Mouse (Mus musculus) kidney, embryonic 15.5 days (tissue): ENCODE measurements around the gene Dse. TPM values are rescaled to one million over a fixed set of nuclear protein-coding genes. Genes with fewer than 3 reads are reported as not detected.
"Not testable (repeated sequence)": the region's sequence is repeated elsewhere in the genome, so short reads cannot be mapped to it uniquely, and the experiment has no call there.

Experiments
- ATAC-seq: fragments of 200-750 bp; cut with Nextera tagmentation; replicated peaks from 2 replicates; pipeline ENCODE4 v1.8.0; 2017; ENCODE audit warnings: moderate TSS enrichment; ENCODE audit not compliant: low FRiP score
- H3K27ac ChIP-seq: fragments of 300-500 bp; sonication (generic); 2 replicates; pipeline ENCODE4 v1.5.1; 2015; ENCODE audit warnings: mild to moderate bottlenecking, inconsistent platforms
- H3K27me3 ChIP-seq: fragments of 300-500 bp; sonication (generic); 2 replicates; pipeline ENCODE4 v1.6.1; 2015; ENCODE audit warnings: inconsistent platforms
- H3K36me3 ChIP-seq: fragments of 300-500 bp; sonication (generic); 2 replicates; pipeline ENCODE4 v1.6.1; 2015; ENCODE audit warnings: inconsistent platforms
- H3K4me1 ChIP-seq: fragments of 300-500 bp; sonication (generic); 2 replicates; pipeline ENCODE4 v1.6.1; 2015; ENCODE audit warnings: inconsistent platforms
- H3K4me2 ChIP-seq: fragments of 300-500 bp; sonication (generic); 2 replicates; pipeline ENCODE4 v1.6.1; 2015; ENCODE audit warnings: moderate library complexity, mild to moderate bottlenecking, inconsistent platforms
- H3K4me3 ChIP-seq: fragments of 300-500 bp; sonication (generic); replicated peaks from 2 replicates; pipeline ENCODE4 v1.5.1; 2015; ENCODE audit warnings: mild to moderate bottlenecking, inconsistent platforms
- H3K9ac ChIP-seq: fragments of 300-500 bp; sonication (generic); 2 replicates; pipeline ENCODE4 v1.6.1; 2015; ENCODE audit warnings: mild to moderate bottlenecking, inconsistent platforms
- H3K9me3 ChIP-seq: fragments of 300-500 bp; sonication (generic); replicated peaks from 2 replicates; pipeline ENCODE4 v1.6.1; 2016; ENCODE audit warnings: inconsistent platforms
- WGBS: fragments of 180-500 bp; shearing (Covaris S2); methylation state at CpG from one replicate; pipeline ENCODE4 v1.1.7; 2015; ENCODE audit warnings: mixed read lengths; 5-methylcytosine and 5-hydroxymethylcytosine counted together
- polyA plus RNA-seq: library from polyadenylated mRNA; unstranded; fragments of >200 nt; fragmentation: Nextera tagmentation; extraction: Ambion mirVana; gene quantifications from 2 replicates; pipeline ENCODE4 v1.2.1, GENCODE M21; 2015

Gene Dse
- 22.2 and 23.5 TPM in 2 replicates for polyA plus RNA-seq

DNA sequence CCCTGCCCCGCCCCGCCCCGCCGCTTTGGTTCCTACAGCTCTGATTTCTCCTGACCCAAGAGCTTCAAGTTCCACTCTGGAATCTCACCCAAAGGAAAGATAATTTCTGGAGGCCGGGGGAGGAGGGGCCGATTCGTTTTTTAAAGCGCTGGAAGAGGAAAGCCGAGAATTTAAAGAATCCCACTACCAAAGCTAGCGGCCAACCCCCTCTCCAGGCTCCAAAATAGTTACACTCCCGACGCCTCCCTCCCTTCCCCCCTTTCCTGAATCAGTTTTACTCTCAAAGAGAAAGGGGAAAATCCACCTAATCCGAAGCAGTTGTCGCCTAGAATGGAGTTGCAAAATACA lies at the start of gene Dse:
Dse (minus strand) TSS at position 213 of the 348 bp plus-strand sequence.
- H3K4me3 ChIP-seq, result peak within 1 kb of the TSS; percentile 77
- peak within 1 kb of the TSS; percentile 72 for H3K9ac ChIP-seq
- no peaks in the 10 kb centered on the region for H3K27me3 ChIP-seq
- H3K27ac ChIP-seq, result peak within 1 kb of the TSS; percentile 90
- H3K9me3 ChIP-seq, result no peaks in the 10 kb centered on the region
- H3K36me3 ChIP-seq, result no peaks in the 10 kb centered on the region
- peaks cover 9% of the 10 kb centered on the region for H3K4me1 ChIP-seq
- ATAC-seq, result no peak; the same call in 1 of the 2 replicates
- H3K4me2 ChIP-seq, result peak within 1 kb of the TSS; percentile 80
- WGBS, result under 1% methylated on average over 12 of the region's 14 CpGs

- 93% methylated on average over 9 of the region's 9 CpGs for WGBS
- not testable (repeated sequence) for H3K27me3 ChIP-seq
These were observed 45.3 kb upstream of the Dse start for GRCm38 (mm10) chr10:34252833-34253232.

GRCm38 (mm10) chr10:34249594-34249993 lies 42.1 kb upstream of the Dse start:
- Histone ChIP-seq H3K4me2 (no peak overlapping the region), H3K27ac (no peak overlapping the region), H3K4me3 (no peak overlapping the region), H3K4me1 (peaks cover 11% of the 10 kb centered on the region; the same call in 1 of the 2 replicates), H3K9ac (no peak overlapping the region), H3K27me3 (no peaks in the 10 kb centered on the region), H3K36me3 (no peaks in the 10 kb centered on the region), H3K9me3 (no peaks in the 10 kb centered on the region)
- ATAC-seq, result no peak
- 50% methylated on average over 2 of the region's 2 CpGs for WGBS

More at GRCm38 (mm10) chr10:34252833-34253232, 45.3 kb upstream of the Dse start:
- H3K4me1 ChIP-seq, H3K4me2 ChIP-seq, H3K27ac ChIP-seq, ATAC-seq, H3K9me3 ChIP-seq, H3K4me3 ChIP-seq, H3K36me3 ChIP-seq, H3K9ac ChIP-seq: not testable (repeated sequence)

GRCm38 (mm10) chr10:34247757-34248156 lies 40.2 kb upstream of the Dse start:
- Histone ChIP-seq H3K36me3 (no peaks in the 10 kb centered on the region), H3K9ac (no peak overlapping the region), H3K4me1 (peaks cover 11% of the 10 kb centered on the region; the same call in 1 of the 2 replicates), H3K27me3 (no peaks in the 10 kb centered on the region), H3K27ac (no peak overlapping the region), H3K4me3 (no peak overlapping the region), H3K9me3 (no peaks in the 10 kb centered on the region), H3K4me2 (no peak overlapping the region)
- no peak for ATAC-seq
- WGBS, result 26% methylated on average over 3 of the region's 3 CpGs

- no peak overlapping the region for H3K9ac ChIP-seq
- 75% methylated on average over 2 of the region's 2 CpGs for WGBS
- H3K36me3 ChIP-seq, result no peaks in the 10 kb centered on the region
- no peak overlapping the region for H3K4me3 ChIP-seq
- no peaks in the 10 kb centered on the region for H3K27me3 ChIP-seq
- H3K9me3 ChIP-seq, result no peaks in the 10 kb centered on the region
- no peak for ATAC-seq
- no peak overlapping the region for H3K4me2 ChIP-seq
- H3K27ac ChIP-seq, result no peak overlapping the region
- H3K4me1 ChIP-seq, result peaks cover 11% of the 10 kb centered on the region; the same call in 1 of the 2 replicates
These were observed 38.6 kb upstream of the Dse start for GRCm38 (mm10) chr10:34246106-34246505.

DNA sequence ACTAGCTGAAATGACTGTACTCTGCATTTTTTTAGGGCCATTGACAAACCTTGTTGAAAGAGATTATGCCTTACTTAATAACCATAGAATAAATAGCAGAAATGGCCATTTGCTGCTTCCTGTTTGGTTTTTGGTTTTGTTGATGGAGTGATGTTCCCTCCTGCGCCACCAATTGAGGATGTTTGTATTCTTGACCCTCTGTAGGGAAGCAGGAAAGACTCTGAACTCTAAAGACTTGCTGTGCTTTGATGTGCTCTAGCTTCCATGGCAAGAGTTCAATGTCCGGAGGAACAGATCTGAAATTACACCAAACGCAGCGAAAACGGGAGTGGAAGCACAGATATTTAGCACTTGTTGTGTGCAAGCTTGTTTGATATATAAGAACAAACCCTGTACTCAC lies 37.2 kb upstream of the Dse start:
- 56% methylated on average over 5 of the region's 5 CpGs for WGBS
- ATAC-seq, result no peak

GRCm38 (mm10) chr10:34238536-34238935 lies 31.0 kb upstream of the Dse start:
- Histone ChIP-seq H3K4me2 (no peak overlapping the region), H3K9ac (no peak overlapping the region), H3K27ac (no peak overlapping the region), H3K4me1 (0 out of 2 replicates have a peak, but pooled peaks cover 3% of the 10 kb centered on the region), H3K27me3 (no peaks in the 10 kb centered on the region), H3K4me3 (no peak overlapping the region), H3K36me3 (no peaks in the 10 kb centered on the region), H3K9me3 (no peaks in the 10 kb centered on the region)
- 79% methylated on average over 4 of the region's 4 CpGs for WGBS
- no peak for ATAC-seq

More for the DNA sequence above, 37.2 kb upstream of the Dse start:
- peaks cover 11% of the 10 kb centered on the region; the same call in 1 of the 2 replicates for H3K4me1 ChIP-seq
- H3K27me3 ChIP-seq, result no peaks in the 10 kb centered on the region
- no peak overlapping the region for H3K4me2 ChIP-seq
- no peaks in the 10 kb centered on the region for H3K36me3 ChIP-seq
- H3K27ac ChIP-seq, result no peak overlapping the region
- H3K4me3 ChIP-seq, result no peak overlapping the region
- H3K9ac ChIP-seq, result no peak overlapping the region
- H3K9me3 ChIP-seq, result no peaks in the 10 kb centered on the region

- Histone ChIP-seq H3K27me3 (no peaks in the 10 kb centered on the region), H3K27ac (no peak overlapping the region), H3K36me3 (no peaks in the 10 kb centered on the region), H3K4me2 (no peak overlapping the region), H3K9me3 (no peaks in the 10 kb centered on the region), H3K9ac (no peak overlapping the region), H3K4me3 (no peak overlapping the region), H3K4me1 (0 out of 2 replicates have a peak, but pooled peaks cover 3% of the 10 kb centered on the region)
- no peak for ATAC-seq
- 86% methylated on average over 5 of the region's 5 CpGs for WGBS
These were observed 29.1 kb upstream of the Dse start for GRCm38 (mm10) chr10:34236569-34236968.

- Histone ChIP-seq H3K36me3 (no peaks in the 10 kb centered on the region), H3K4me3 (no peak overlapping the region), H3K4me2 (no peak overlapping the region), H3K9me3 (no peaks in the 10 kb centered on the region), H3K27ac (no peak overlapping the region), H3K9ac (no peak overlapping the region), H3K4me1 (0 out of 2 replicates have a peak, but pooled peaks cover 3% of the 10 kb centered on the region), H3K27me3 (no peaks in the 10 kb centered on the region)
- 40% methylated on average over 3 of the region's 3 CpGs for WGBS
- no peak for ATAC-seq
These were observed 27.9 kb upstream of the Dse start for GRCm38 (mm10) chr10:34235384-34235783.

DNA sequence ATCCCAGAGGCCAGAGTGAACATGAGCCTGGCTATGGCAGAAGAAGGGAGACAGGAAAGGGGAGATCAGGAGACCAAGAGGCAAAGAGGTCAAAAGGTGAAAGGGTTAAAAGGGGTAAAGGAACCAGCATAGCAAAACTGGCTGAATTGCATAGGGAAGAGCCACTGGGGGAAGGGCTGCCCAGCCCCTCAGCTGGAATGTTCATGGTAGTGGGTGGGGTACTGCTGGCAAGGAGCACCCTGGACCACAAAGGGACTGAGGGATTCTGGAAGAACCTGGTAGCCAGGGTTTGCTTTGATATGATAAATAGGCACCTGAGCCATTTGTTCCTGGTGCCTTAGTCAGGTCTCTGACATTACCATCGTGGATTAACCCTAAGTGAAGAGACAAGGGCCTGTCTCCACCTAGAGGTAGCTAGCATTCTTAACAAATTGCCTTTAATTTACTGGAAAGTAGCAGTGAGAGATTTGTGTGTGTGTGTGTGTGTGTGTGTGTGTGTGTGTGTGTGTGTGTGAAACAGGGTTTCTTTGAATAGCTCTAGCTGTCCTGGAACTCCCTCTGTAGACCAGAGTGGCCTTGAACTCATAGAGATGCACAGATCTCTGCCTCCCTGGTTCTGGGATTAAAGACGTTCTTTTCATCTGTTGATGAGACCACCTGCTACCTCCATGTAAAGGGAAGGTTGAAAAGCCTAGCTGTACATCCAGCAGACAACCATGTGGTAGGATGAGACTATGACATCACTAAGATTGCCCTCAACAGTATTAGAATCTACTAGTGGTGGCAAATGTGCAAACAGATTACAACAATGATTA lies 26.6 kb upstream of the Dse start:
- Histone ChIP-seq H3K9me3 (no peaks in the 10 kb centered on the region), H3K9ac (no peak overlapping the region), H3K36me3 (no peaks in the 10 kb centered on the region), H3K4me1 (0 out of 2 replicates have a peak, but pooled peaks cover 3% of the 10 kb centered on the region), H3K27ac (no peak overlapping the region), H3K27me3 (no peaks in the 10 kb centered on the region), H3K4me3 (no peak overlapping the region), H3K4me2 (no peak overlapping the region)
- 29% methylated on average over 2 of the region's 2 CpGs for WGBS
- ATAC-seq, result no peak; the same call in 1 of the 2 replicates

DNA sequence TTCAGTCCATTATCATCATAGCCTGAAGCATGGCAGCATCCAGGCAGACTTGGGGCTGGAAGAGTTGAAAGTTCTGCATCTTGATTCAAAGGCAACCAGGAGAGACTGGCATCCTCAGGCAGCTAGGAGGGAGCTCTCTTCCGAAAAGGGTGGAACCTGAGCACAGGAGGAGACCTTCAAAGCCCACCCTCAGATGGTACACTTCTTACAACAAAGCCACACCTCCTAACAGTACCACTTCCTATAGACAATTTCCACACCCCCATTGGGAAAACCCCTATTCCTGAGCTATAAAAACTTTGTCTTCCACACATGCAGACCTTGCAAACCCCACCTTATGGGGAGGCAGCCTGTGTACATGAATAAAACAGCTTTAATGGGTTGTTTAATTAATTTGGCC lies 25.9 kb upstream of the Dse start:
- H3K9ac ChIP-seq, result no peak overlapping the region
- no peak overlapping the region for H3K4me2 ChIP-seq
- ATAC-seq, result no peak
- H3K4me3 ChIP-seq, result no peak overlapping the region
- no peaks in the 10 kb centered on the region for H3K36me3 ChIP-seq
- no peaks in the 10 kb centered on the region for H3K27me3 ChIP-seq
- 0 out of 2 replicates have a peak, but pooled peaks cover 3% of the 10 kb centered on the region for H3K4me1 ChIP-seq
- H3K9me3 ChIP-seq, result no peaks in the 10 kb centered on the region
- H3K27ac ChIP-seq, result no peak overlapping the region
- 73% methylated on average over 1 of the region's 1 CpGs for WGBS

DNA sequence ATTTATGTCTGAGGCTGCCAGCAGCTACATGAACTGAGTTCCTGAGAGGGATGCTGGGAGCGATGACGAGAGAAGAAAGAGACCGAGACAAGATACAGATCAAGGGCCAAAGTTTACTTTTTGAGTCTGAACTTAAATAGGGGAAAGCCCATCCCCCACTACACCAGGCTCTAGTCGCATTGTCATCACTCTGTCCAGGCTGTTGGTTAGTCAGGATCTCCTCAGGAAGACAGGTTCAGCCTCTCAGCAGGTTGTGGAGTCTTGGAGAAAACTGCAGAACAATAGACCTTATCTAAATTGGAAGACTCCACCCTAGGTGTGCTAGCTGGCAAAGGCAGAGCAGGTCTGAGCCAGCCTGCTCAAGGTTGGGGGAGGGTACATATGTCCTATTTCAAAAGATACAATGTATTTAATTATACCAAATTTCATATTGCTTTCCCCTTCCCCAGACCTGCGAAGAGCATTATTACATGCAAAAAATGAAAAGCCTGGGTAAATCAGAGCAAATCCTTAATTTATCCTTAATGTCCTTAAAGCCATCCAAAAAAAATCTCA lies 22.7 kb upstream of the Dse start:
- Histone ChIP-seq H3K36me3 (no peaks in the 10 kb centered on the region), H3K4me1 (0 out of 2 replicates have a peak, but pooled peaks cover 3% of the 10 kb centered on the region), H3K27me3 (no peaks in the 10 kb centered on the region), H3K4me3 (no peak overlapping the region), H3K9ac (no peak overlapping the region), H3K4me2 (no peak overlapping the region), H3K9me3 (no peaks in the 10 kb centered on the region), H3K27ac (no peak overlapping the region)
- 57% methylated on average over 5 of the region's 5 CpGs for WGBS
- ATAC-seq, result no peak
